Mouse (Mus musculus) embryonic facial prominence, embryonic 10.5 days (tissue): Measurements from ENCODE around the gene Olfr1262. TPM values are rescaled to one million over a fixed set of nuclear protein-coding genes. Genes with fewer than 3 reads are reported as not detected.

Source experiments
- DNase-seq: peaks from one replicate; pipeline ENCODE4 v3.0.0-alpha.2; 2017; ENCODE audit warnings: low spot score
- H3K27ac ChIP-seq: fragments of 300-500 bp; sonication (generic); replicated peaks from 2 replicates; pipeline ENCODE4 v1.5.1; 2016; ENCODE audit warnings: mild to moderate bottlenecking
- H3K27me3 ChIP-seq: fragments of 300-500 bp; sonication (generic); replicated peaks from 2 replicates; pipeline ENCODE4 v1.6.1; 2016; ENCODE audit warnings: low read depth, mild to moderate bottlenecking; ENCODE audit not compliant: poor library complexity, severe bottlenecking
- H3K36me3 ChIP-seq: fragments of 300-500 bp; sonication (generic); replicated peaks from 2 replicates; pipeline ENCODE4 v1.6.1; 2016; ENCODE audit warnings: mild to moderate bottlenecking, moderate library complexity
- H3K4me1 ChIP-seq: fragments of 300-500 bp; sonication (generic); 2 replicates; pipeline ENCODE4 v1.6.1; 2016
- H3K4me3 ChIP-seq: fragments of 300-500 bp; sonication (generic); 2 replicates; pipeline ENCODE4 v1.5.1; 2016; ENCODE audit warnings: mild to moderate bottlenecking, moderate library complexity
- H3K9me3 ChIP-seq: fragments of 300-500 bp; sonication (generic); 2 replicates; pipeline ENCODE4 v1.6.1; 2016; ENCODE audit warnings: mild to moderate bottlenecking
- WGBS: fragments of 180-500 bp; shearing (Covaris S2); methylation state at CpG from one replicate; pipeline ENCODE4 v1.1.7; 2016; 5-methylcytosine and 5-hydroxymethylcytosine counted together
- polyA plus RNA-seq: library from polyadenylated mRNA; unstranded; fragments of >200 nt; fragmentation: Nextera tagmentation; extraction: Ambion mirVana; gene quantifications from 2 replicates; pipeline ENCODE4 v1.2.1, GENCODE M21; 2016

Gene Olfr1262
- polyA plus RNA-seq = not detected in 2 replicates

- Histone ChIP-seq H3K27ac (no peak within 1 kb of the TSS), H3K4me3 (no peak within 1 kb of the TSS), H3K4me1 (no peaks in the 10 kb centered on the region), H3K36me3 (no peaks in the 10 kb centered on the region), H3K9me3 (no peaks in the 10 kb centered on the region), H3K27me3 (no peaks in the 10 kb centered on the region)
- no peak for DNase-seq
These were observed at the start of gene Olfr1262 for GRCm38 (mm10) chr2:89999845-90000244. Gene Olfr1262 (plus strand): TSS chr2:90000145.

- DNase-seq = no peak
- Histone ChIP-seq H3K27me3 (no peaks in the 10 kb centered on the region), H3K36me3 (no peaks in the 10 kb centered on the region), H3K4me3 (no peak within 1 kb of the TSS), H3K4me1 (no peaks in the 10 kb centered on the region), H3K27ac (no peak within 1 kb of the TSS), H3K9me3 (no peaks in the 10 kb centered on the region)
- WGBS = 88% methylated on average over 2 of the region's 2 CpGs
These were observed 25.8 kb upstream of the Olfr1262 start, which contains the start of gene Olfr1260 for GRCm38 (mm10) chr2:89974184-89974583. Gene Olfr1260 (plus strand): TSS chr2:89974340.

GRCm38 (mm10) chr2:89977709-89978108, 22.2 kb upstream of the Olfr1262 start:
- Histone ChIP-seq H3K27me3 (no peaks in the 10 kb centered on the region), H3K27ac (no peak overlapping the region), H3K4me1 (no peaks in the 10 kb centered on the region), H3K4me3 (no peak overlapping the region), H3K9me3 (no peaks in the 10 kb centered on the region), H3K36me3 (no peaks in the 10 kb centered on the region)
- WGBS = 91% methylated on average over 2 of the region's 2 CpGs
- no peak for DNase-seq

GRCm38 (mm10) chr2:89990921-89991320, 9.0 kb upstream of the Olfr1262 start, which contains the start of gene Olfr1261:
Gene Olfr1261 (plus strand): TSS chr2:89991221.
- Histone ChIP-seq H3K4me3 (no peak within 1 kb of the TSS), H3K36me3 (no peaks in the 10 kb centered on the region), H3K27ac (no peak within 1 kb of the TSS)

GRCm38 (mm10) chr2:90011831-90012230, 11.9 kb downstream of the Olfr1262 start, which contains the start of gene Olfr1263:
Gene Olfr1263 (plus strand): TSS chr2:90012131.
- no peaks in the 10 kb centered on the region for H3K4me1 ChIP-seq
- no peaks in the 10 kb centered on the region for H3K36me3 ChIP-seq
- H3K4me3 ChIP-seq = no peak within 1 kb of the TSS
- H3K27ac ChIP-seq = no peak within 1 kb of the TSS
- no peaks in the 10 kb centered on the region for H3K9me3 ChIP-seq
- 83% methylated on average over 2 of the region's 2 CpGs for WGBS
- no peaks in the 10 kb centered on the region for H3K27me3 ChIP-seq
- DNase-seq = no peak

More at GRCm38 (mm10) chr2:89990921-89991320, 9.0 kb upstream of the Olfr1262 start, which contains the start of gene Olfr1261:
- Histone ChIP-seq H3K9me3 (no peaks in the 10 kb centered on the region), H3K27me3 (no peaks in the 10 kb centered on the region), H3K4me1 (no peaks in the 10 kb centered on the region)
- DNase-seq = no peak

- Histone ChIP-seq H3K4me3 (no peak within 1 kb of the TSS), H3K27me3 (no peaks in the 10 kb centered on the region), H3K36me3 (no peaks in the 10 kb centered on the region), H3K9me3 (no peaks in the 10 kb centered on the region), H3K4me1 (no peaks in the 10 kb centered on the region), H3K27ac (no peak within 1 kb of the TSS)
- DNase-seq = no peak
- WGBS = 52% methylated on average over 2 of the region's 2 CpGs
These were observed 25.5 kb downstream of the Olfr1262 start, which contains the start of gene Olfr1264 for GRCm38 (mm10) chr2:90025477-90025876. Gene Olfr1264 (minus strand): TSS chr2:90025577.

GRCm38 (mm10) chr2:90035037-90035436, 35.1 kb downstream of the Olfr1262 start, which contains the start of gene Olfr1265:
Gene Olfr1265 (plus strand): TSS chr2:90035337.
- no peaks in the 10 kb centered on the region for H3K36me3 ChIP-seq
- no peak within 1 kb of the TSS for H3K4me3 ChIP-seq
- H3K27ac ChIP-seq = no peak within 1 kb of the TSS
- H3K4me1 ChIP-seq = no peaks in the 10 kb centered on the region
- H3K9me3 ChIP-seq = no peaks in the 10 kb centered on the region
- DNase-seq = no peak
- H3K27me3 ChIP-seq = no peaks in the 10 kb centered on the region

Other genes with a start within 250 kb of the Olfr1262 start
- not detected in 2 replicates for gene Olfr1253, start 243.1 kb upstream of the Olfr1262 start, polyA plus RNA-seq
- not detected in 2 replicates for gene Olfr1254, start 206.5 kb upstream of the Olfr1262 start, polyA plus RNA-seq
- gene Olfr1255, start 188.1 kb upstream of the Olfr1262 start, polyA plus RNA-seq = not detected in 2 replicates
- gene Olfr1256, start 158.6 kb upstream of the Olfr1262 start, polyA plus RNA-seq = not detected in 2 replicates
- gene Olfr48, start 151.9 kb upstream of the Olfr1262 start, polyA plus RNA-seq = not detected in 2 replicates
- not detected in 2 replicates for gene Olfr1257, start 121.7 kb upstream of the Olfr1262 start, polyA plus RNA-seq
- not detected in 2 replicates for gene Olfr1258, start 72.8 kb upstream of the Olfr1262 start, polyA plus RNA-seq
- not detected in 2 replicates for gene Olfr1259, start 51.5 kb upstream of the Olfr1262 start, polyA plus RNA-seq
- not detected in 2 replicates for gene Olfr1260, start 25.8 kb upstream of the Olfr1262 start, polyA plus RNA-seq
- gene Olfr1261, start 8.9 kb upstream of the Olfr1262 start, polyA plus RNA-seq = not detected in 2 replicates
- not detected in 2 replicates for gene Olfr1263, start 12.0 kb downstream of the Olfr1262 start, polyA plus RNA-seq
- not detected in 2 replicates for gene Olfr1264, start 25.4 kb downstream of the Olfr1262 start, polyA plus RNA-seq
- gene Olfr1265, start 35.2 kb downstream of the Olfr1262 start, polyA plus RNA-seq = not detected in 2 replicates
- gene Olfr140, start 63.4 kb downstream of the Olfr1262 start, polyA plus RNA-seq = not detected in 2 replicates
- not detected in 2 replicates for gene Olfr1269, start 121.3 kb downstream of the Olfr1262 start, polyA plus RNA-seq
- gene Olfr32, start 142.2 kb downstream of the Olfr1262 start, polyA plus RNA-seq = not detected in 2 replicates
- gene Olfr1270, start 152.9 kb downstream of the Olfr1262 start, polyA plus RNA-seq = 0.04 TPM in 1 of 2 replicates, not detected in the other
- gene Olfr1506, start 224.3 kb downstream of the Olfr1262 start, polyA plus RNA-seq = not detected in 2 replicates